Mouse (Mus musculus): ENCODE measurements at regions not wholly inside any gene's neighbourhood (a gene's known extent, or its start where the extent isn't known, plus 50 kb on each side); places are given as distances from the start of the nearest gene placed in this dataset.

GRCm38 (mm10) chr17:68208837-68209236 lies 64.8 kb upstream of the L3mbtl4 start:
- no peak for ATAC-seq (replicated peaks; ENCODE audit: poor library complexity, severe bottlenecking)

- peak; percentile 61 for ATAC-seq (replicated peaks; ENCODE audit: poor library complexity, severe bottlenecking)
Measured at GRCm38 (mm10) chr17:68210313-68211254, 63.0 kb upstream of the L3mbtl4 start.

GRCm38 (mm10) chr17:68218246-68218645 lies 55.4 kb upstream of the L3mbtl4 start:
- no peak for ATAC-seq (replicated peaks; ENCODE audit: poor library complexity, severe bottlenecking)

- peak; percentile 70 for ATAC-seq (replicated peaks; ENCODE audit: poor library complexity, severe bottlenecking)
Measured at GRCm38 (mm10) chr17:68223170-68223569, 50.4 kb upstream of the L3mbtl4 start.
